Mouse (Mus musculus) duodenum, adult 2 months (tissue): ENCODE results near the gene Fggy. TPM values are rescaled to one million over a fixed set of nuclear protein-coding genes. Genes with fewer than 3 reads are reported as not detected.

Source experiments
- polyA plus RNA-seq: library from polyadenylated mRNA; depleted of rRNA; stranded (reverse); fragments of >200 nt; gene quantifications from 2 replicates; pipeline ENCODE4 v1.2.3, GENCODE M21; 2012; ENCODE audit warnings: low replicate concordance; rRNA removed

The Fggy gene
- 1.4 and 2.2 TPM in 2 replicates for polyA plus RNA-seq

DNA sequence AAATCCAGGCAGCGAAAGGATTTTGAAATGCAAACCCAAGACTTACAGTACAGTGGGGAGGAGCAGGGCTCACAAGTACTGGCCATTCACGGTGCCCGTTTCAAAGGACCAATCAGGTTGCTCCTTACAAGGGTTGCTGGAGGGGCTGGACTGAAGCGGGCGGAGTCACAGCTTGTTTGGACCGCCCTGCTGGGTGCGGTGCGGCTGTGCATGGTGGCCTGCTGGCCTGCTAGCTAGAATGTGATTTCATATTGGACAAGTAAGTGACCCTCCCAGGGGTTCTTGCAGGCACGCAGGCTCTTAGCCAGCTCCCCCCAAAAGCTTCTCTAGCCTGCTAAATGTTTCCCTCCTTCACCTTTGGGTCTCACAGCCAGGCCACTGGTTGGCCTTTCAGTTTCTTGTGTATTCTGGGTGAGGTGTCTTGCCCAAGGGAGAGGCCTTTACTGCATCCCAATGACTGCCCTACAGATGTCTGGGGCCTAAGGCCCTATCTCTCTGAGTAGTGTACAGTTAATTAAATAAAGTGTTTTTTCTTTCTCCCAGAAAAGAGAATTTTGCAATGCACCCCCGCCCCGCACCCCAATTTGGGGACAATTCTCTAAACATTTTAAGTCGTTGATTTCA, at the start of gene Fggy:
TSS of gene Fggy (plus strand) at position 175 of the 624 bp plus-strand sequence.

DNA sequence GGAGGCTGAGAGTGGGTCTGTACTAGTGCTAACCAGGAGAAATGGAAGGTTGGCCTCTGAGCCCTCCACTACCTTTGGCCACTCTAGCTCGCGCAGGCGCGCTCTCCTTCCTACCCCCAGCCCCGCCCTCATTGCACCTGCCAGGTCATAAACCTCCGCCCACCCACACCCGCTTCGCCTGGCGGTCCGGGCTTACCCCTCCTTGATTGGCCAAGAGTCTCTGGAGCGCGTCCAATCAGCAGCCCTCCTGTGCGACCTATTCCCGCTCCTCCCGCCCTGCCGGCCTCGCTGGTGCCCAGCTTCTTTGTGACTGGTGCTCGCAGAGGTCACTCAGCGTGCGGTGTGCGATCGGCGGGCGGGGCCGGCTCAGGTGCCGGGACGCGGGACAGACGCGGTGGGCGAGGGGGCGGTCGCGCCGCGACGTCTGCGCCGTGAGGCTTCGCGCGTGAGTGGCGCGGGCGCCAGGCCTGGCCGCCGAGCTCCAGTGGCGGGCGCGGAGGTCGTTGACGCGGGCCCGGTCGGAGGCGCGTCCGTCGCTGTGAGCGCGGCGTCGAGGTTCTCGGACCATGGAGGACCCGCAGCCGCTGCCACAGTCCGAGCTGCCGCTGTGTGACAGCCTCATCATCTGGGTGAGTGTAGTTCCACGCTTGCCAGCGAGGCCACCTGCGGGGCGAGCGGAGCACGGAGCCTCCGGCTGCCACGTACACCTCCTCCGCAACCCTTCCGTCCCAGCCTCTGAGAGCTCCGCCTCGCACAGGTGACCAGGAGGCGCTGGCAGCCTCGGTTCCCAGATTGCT, 409.8 kb downstream of the Fggy start, which contains the start of gene Hook1:
TSS of gene Hook1 (plus strand) at position 313 of the 797 bp plus-strand sequence.

